Mouse (Mus musculus) embryonic fibroblast, embryonic 13.5 days (primary cell): ENCODE measurements at regions not wholly inside any gene's neighbourhood (a gene's known extent, or its start where the extent isn't known, plus 50 kb on each side); places are given as distances from the start of the nearest gene placed in this dataset.

Experiments used
- H3K27ac ChIP-seq: 2 replicates; pipeline ENCODE4 v1.5.1; 2012; ENCODE audit warnings: low read length, control low read depth, inconsistent platforms; ENCODE audit not compliant: insufficient read depth
- H3K4me1 ChIP-seq: 2 replicates; pipeline ENCODE4 v1.6.1; 2011; ENCODE audit warnings: low read length; ENCODE audit not compliant: control insufficient read depth, insufficient read depth
- H3K4me3 ChIP-seq: 2 replicates; pipeline ENCODE4 v1.5.1; 2011; ENCODE audit warnings: mild to moderate bottlenecking, control low read depth, low read length; ENCODE audit not compliant: insufficient read depth
- CTCF ChIP-seq: IDR thresholded peaks from 2 replicates; pipeline ENCODE4 v1.5.1; 2011; ENCODE audit warnings: mild to moderate bottlenecking, control low read depth, low read length, moderate library complexity, borderline replicate concordance; ENCODE audit not compliant: insufficient read depth
- POLR2A ChIP-seq: IDR thresholded peaks from 2 replicates; pipeline ENCODE4 v1.6.1; 2011; ENCODE audit warnings: low read depth, mild to moderate bottlenecking, control low read depth, low read length, moderate library complexity

DNA sequence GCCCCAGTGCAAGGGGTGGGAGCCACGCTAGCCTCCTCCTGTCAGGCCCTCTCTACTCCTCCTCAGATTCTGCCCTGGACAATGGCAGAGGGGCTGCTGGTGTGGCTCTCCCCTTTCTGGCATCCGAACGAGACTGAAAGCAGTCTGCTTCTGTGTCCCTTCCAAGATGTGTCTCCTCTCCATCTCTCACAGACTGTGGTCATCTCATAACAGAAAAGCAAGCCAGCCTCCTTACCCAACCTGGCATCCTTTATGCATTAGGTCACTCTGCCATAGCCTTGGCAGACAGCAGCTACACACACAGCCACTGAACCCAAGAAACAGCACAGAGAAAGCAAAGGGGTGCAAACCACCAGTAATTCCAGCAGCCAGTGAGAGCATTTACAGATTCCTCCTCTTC lies 213.2 kb downstream of the Mroh4 start:
- TF ChIP-seq CTCF: no peak
- TF ChIP-seq POLR2A: no peak
- no peak overlapping the region for H3K4me3 ChIP-seq
- H3K27ac ChIP-seq: no peak overlapping the region
- H3K4me1 ChIP-seq: no peaks in the 10 kb centered on the region

DNA sequence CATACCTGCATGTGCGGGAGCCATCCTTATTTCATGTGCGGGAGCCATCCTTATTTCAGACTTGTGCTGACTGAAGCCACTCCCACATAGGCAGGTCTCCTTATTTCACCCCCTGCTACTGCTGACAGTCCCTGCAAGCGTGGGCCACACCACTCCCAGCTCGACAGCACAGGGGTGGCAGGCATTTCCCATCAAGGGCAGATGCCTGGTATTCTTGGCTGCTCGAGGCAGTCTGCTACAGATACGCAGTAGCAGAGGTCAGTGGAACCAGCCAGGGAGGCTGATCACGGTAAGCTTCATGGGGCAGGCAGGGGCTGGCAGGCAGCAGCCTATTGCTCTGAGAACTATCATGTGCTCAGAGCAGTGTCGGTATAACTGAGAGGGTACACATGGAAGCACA lies 215.6 kb downstream of the Mroh4 start:
- Histone ChIP-seq H3K27ac (no peak overlapping the region), H3K4me1 (no peaks in the 10 kb centered on the region), H3K4me3 (no peak overlapping the region)
- TF ChIP-seq POLR2A (no peak), CTCF (no peak)

DNA sequence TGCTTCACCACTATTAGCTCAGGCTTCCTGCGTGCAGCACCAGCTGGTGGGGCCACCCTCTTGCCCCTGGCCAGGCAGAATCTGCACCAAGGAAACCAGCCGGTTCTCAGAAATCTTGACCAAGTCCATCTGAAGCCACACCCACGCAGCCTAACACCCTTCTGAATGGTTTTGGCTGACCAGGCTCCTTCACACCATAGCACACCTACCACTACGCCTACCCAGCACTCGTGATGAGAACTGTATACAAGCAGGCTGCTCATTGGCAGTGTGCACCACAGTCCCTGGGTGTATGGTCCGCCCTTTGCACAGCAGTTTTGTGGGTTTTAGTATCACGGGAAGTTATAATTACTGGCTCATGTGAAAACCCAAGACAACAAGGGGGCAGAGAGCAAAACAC lies 217.5 kb downstream of the Mroh4 start:
- no peak for TF ChIP-seq POLR2A
- TF ChIP-seq CTCF: no peak
- no peak overlapping the region for H3K27ac ChIP-seq
- H3K4me1 ChIP-seq: no peaks in the 10 kb centered on the region
- no peak overlapping the region for H3K4me3 ChIP-seq

DNA sequence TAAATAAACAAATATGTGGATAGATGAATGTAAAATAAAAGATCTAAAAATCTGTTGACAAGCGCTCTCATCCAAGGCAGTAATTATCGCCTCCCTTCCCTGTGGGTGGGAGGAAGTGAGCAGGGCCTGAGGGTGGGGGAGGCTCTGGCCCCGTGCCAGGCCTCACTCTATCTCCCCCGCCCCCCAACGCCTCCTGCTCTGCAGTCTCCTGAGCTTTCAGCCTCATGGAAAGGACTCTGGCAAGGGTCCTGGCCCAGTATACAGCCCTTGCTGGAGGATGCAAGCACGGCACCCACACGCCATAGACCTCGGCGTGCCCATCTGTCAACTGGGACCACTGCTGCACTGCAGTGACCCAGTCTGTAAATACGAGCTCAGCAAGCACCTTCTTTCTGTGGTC lies 222.9 kb downstream of the Mroh4 start:
- no peak overlapping the region for H3K27ac ChIP-seq
- H3K4me3 ChIP-seq: no peak overlapping the region
- TF ChIP-seq POLR2A (no peak), CTCF (no peak)
- no peaks in the 10 kb centered on the region for H3K4me1 ChIP-seq

DNA sequence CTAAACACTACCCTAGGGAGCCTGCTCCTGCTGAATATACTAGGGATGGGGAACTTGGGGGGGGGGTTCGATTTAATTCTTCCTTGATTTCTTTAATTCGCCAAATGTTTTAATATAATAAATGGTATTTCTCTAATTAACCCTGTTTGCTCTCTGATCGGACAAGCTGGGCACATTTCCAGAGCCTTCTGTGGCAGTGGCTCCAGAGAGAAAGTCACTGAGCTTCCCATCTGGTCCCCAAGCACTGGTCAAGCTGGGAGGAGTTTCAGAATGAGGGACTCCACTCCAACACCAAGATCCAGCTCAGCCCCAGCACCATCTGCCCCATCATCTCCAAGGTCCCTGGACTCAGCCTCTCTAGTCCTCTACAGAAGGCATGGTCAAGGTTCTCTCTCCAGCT lies 223.9 kb downstream of the Mroh4 start:
- no peak overlapping the region for H3K4me3 ChIP-seq
- H3K4me1 ChIP-seq: no peaks in the 10 kb centered on the region
- TF ChIP-seq CTCF: no peak
- no peak for TF ChIP-seq POLR2A
- H3K27ac ChIP-seq: no peak overlapping the region

DNA sequence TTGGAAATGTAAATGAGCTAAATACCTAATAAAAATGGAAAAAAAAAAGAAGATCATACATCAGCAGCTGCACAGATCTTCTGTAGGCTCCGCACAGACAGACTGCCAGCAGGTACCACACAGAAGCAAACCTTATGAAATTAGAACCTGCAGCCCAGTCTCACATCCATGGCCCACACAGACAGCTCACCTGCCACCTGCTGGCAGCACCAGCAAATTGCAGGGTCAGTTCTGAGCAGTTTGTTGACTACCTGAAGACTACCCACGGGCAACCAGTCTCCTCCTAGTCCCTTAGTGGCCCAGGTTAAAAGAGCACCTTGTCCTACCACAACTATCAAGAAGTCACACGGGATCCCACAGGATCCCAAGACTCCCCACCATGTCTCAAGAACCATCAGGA lies 225.1 kb downstream of the Mroh4 start:
- Histone ChIP-seq H3K27ac (no peak overlapping the region), H3K4me3 (no peak overlapping the region), H3K4me1 (no peaks in the 10 kb centered on the region)
- TF ChIP-seq POLR2A: no peak
- peak; percentile 45; the same call in 1 of the 2 replicates for TF ChIP-seq CTCF

DNA sequence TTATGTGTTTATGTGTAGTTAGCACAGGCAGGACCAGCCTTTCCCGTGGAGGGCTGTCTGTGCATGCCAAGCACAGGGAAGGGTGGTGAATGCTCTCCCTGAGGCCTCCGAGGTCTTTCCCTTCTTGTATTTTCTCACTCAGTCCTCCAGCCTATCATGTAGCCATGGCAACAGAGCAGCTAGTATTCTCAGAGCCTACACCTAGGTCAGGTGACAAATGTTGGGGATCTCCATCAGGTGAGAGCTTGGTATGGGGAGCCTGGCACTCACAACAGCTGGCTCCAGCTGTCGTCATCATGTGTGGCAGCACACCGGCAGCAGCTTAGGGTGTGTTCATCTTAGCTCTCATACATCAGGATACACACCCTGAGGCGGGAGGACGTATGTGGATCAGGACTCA lies 231.3 kb downstream of the Mroh4 start:
- H3K4me1 ChIP-seq: no peaks in the 10 kb centered on the region
- no peak overlapping the region for H3K4me3 ChIP-seq

DNA sequence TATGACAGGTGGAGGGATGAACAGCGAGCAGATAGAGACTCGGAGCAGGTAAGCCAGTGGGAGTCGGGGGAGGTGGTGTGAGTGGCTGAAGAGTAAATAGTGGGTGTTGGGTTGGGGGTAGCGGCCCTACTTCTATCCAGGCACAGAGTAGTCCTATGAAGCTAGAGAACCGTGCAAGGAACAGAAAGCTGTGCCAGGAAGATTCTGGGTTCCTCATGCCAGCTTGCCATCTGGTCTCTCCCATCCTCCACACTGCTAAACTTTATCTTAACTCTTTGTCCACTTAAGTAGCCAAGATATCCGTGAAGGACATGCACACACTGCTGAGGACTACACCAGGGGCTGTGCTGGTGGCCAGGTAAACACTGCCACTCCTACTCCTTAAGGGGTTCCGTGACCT lies 234.9 kb downstream of the Mroh4 start:
- TF ChIP-seq CTCF (no peak), POLR2A (no peak)
- H3K4me1 ChIP-seq: no peaks in the 10 kb centered on the region
- no peak overlapping the region for H3K4me3 ChIP-seq
- no peak overlapping the region for H3K27ac ChIP-seq

More for the DNA sequence above, 231.3 kb downstream of the Mroh4 start:
- no peak for TF ChIP-seq POLR2A
- no peak overlapping the region for H3K27ac ChIP-seq

DNA sequence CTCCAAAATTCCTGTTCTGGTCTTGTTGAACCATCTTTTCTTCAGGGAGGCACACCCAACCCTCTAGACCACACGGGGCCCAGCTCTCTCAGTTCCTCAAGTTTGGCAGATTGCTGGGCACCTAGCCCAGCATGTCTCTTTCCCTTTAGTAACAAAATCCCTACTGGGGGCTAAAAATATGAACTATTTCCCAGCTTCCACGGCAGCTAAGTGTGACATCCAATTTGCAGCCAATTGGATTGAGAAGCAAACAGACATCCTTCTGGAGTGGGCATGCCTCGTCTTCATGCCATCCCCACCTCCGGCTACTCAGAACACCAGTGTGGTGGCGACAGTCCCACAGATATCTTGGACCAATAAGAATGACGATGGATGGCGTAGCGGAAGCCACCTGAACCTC lies 240.1 kb downstream of the Mroh4 start:
- no peak for TF ChIP-seq CTCF
- TF ChIP-seq POLR2A: no peak
- H3K4me3 ChIP-seq: no peak overlapping the region
- no peaks in the 10 kb centered on the region for H3K4me1 ChIP-seq
- H3K27ac ChIP-seq: no peak overlapping the region

DNA sequence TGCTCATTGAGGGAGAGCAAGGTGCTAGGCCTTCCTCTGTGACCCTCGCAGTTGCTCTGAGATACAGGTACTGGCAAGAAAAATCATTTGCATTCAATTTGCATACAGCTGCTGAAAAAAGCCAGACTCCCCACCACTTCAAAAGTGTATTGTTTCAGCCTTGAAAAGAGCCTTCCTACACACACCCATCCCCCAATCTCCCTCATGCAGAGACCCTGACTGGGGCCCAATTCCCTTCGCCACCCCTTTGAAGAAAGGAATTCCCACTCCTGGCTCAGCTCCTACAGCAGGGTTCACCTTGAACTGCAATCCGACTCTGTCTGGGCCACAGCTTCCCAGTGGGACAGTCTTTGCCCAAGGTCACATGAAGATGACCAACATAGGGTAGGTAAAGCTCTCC lies 248.6 kb downstream of the Mroh4 start:
- no peak overlapping the region for H3K4me3 ChIP-seq
- no peaks in the 10 kb centered on the region for H3K4me1 ChIP-seq
- TF ChIP-seq CTCF (no peak), POLR2A (no peak)
- H3K27ac ChIP-seq: no peak overlapping the region

DNA sequence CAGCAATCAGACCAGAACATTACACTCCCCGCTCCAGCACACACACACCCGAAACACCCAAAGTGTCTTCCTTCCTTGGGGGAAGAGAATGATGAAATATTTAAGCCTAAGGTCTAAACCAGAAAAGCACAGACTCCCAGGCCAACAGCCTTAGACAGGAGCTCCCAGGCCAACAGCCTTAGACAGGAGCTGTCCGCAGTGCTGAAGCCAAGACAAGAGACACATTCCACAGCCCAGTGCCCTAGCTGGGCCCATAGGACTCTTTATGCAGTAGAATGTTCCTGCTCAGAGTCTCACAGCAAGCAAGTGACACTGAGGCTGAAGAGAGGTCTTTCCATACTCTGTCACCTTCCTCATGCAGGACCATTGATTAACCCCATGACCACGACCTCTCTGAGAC lies 253.6 kb downstream of the Mroh4 start:
- no peak overlapping the region for H3K4me3 ChIP-seq
- TF ChIP-seq CTCF: no peak
- TF ChIP-seq POLR2A: no peak
- H3K27ac ChIP-seq: no peak overlapping the region
- H3K4me1 ChIP-seq: no peaks in the 10 kb centered on the region

DNA sequence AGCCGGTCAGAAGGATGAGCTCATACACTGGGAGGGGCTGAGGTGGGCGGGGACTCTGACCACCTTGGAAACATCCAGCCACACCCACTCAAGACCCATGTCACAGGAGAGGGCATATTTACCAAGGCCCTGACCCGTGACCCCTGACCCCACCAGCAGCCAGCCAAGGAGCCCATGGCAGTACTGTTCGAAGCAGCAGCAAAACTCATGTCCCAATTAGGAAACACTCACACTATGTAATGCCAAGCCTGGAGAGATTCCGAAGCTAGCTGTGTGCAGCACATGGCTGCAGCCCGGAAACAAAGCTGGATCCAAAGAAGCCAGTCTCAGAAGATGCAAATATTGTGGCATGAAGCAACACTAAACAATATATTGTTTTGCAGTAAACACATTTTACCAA lies 256.8 kb downstream of the Mroh4 start:
- H3K4me1 ChIP-seq: no peaks in the 10 kb centered on the region
- no peak for TF ChIP-seq CTCF
- TF ChIP-seq POLR2A: no peak
- no peak overlapping the region for H3K4me3 ChIP-seq
- no peak overlapping the region for H3K27ac ChIP-seq

DNA sequence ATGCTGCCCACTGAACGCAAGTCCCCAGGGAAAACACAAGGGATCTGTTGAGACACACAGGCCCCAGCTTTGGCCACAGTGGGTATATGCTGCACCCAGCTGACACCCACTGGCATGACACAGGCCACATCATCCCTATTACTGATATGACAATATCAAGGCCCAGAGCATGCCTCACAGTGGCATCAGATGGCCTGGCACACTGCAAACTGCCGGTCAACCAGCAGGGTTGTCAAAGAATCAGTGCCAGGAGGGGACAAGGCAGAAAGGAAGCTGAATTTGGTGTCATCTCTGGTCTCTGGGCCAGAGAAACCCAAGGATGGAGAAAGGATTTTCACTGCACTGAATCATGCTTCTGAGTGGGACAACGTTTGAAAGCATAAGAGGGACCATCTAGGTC lies 266.7 kb downstream of the Mroh4 start:
- TF ChIP-seq CTCF (no peak), POLR2A (no peak)
- no peaks in the 10 kb centered on the region for H3K4me1 ChIP-seq
- no peak overlapping the region for H3K27ac ChIP-seq
- H3K4me3 ChIP-seq: no peak overlapping the region
